9 mouse cellular contexts compared by ENCODE assay signal in genomic region chr14:44843768-44844755, GRCm38 (mm10). TPM values are rescaled to one million over a fixed set of nuclear protein-coding genes. Genes with fewer than 3 reads are reported as not detected.
A peak's percentile ranks its signal among the peaks of the same experiment; 100 is the strongest.
DNase-seq lines count a peak whose midpoint lies in the region; ATAC-seq lines count a peak whose summit lies in the region.
"Had no signal": no experiment of that assay in that cellular context is flagged by ENCODE, and none has a peak within 500 bp of the region (broad histone marks: within the 10 kb centered on the region; RNA-seq: fewer than 3 reads in every experiment).

No protein-coding gene starts in this region.

- peak overlapping the region; percentile 33 for H3K4me2 ChIP-seq in kidney, embryonic 16.5 days (replicated peaks; ENCODE audit: low read depth, low read length)
- peak overlapping the region; percentile 23; the same call in 1 of the 2 replicates for H3K4me2 ChIP-seq in intestine, embryonic 14.5 days (ENCODE audit: low read length)
- peak overlapping the region; percentile 37 for H3K4me2 ChIP-seq in neural tube, embryonic 13.5 days

- ATAC-seq in kidney, embryonic 16.5 days (ENCODE audit: low FRiP score, low TSS enrichment): peak; percentile 60
- ATAC-seq in intestine, embryonic 14.5 days (replicated peaks; ENCODE audit: low FRiP score, low TSS enrichment, low read depth): no peak; the same call in 1 of the 2 replicates
- peak; percentile 40 for ATAC-seq in neural tube, embryonic 13.5 days (ENCODE audit: low read depth)

- 47% methylated on average over 15 of the region's 15 CpGs for WGBS in kidney, embryonic 16.5 days
- 44% methylated on average over 15 of the region's 15 CpGs for WGBS in intestine, embryonic 14.5 days
- WGBS in neural tube, embryonic 13.5 days: 43% methylated on average over 15 of the region's 15 CpGs

- 0 out of 2 replicates have a peak overlapping the region, but pooled peaks have one; percentile 24 for H3K9ac ChIP-seq in kidney, embryonic 16.5 days (replicated peaks; ENCODE audit: low read length)
- H3K9ac ChIP-seq in intestine, embryonic 14.5 days (ENCODE audit: low read length): no peak overlapping the region
- H3K9ac ChIP-seq in neural tube, embryonic 13.5 days: 0 out of 2 replicates have a peak overlapping the region, but pooled peaks have one; percentile 22
- H3K9ac ChIP-seq: liver, embryonic 14.5 days had no signal

- no peak for DNase-seq in kidney, adult 9 months
- peak; percentile 34 for DNase-seq in embryo, embryonic 9.5 days (ENCODE audit: extremely low spot score)
- DNase-seq in intestine, embryonic 14.5 days (ENCODE audit: low spot score): no peak
- no peak for DNase-seq in frontal cortex, postnatal 14 days (ENCODE audit: low spot score in 2 of 2)
- DNase-seq in cerebellum, postnatal 36 days: no peak
- DNase-seq in kidney, adult 18-20 months: no peak

- H3K27me3 ChIP-seq in kidney, embryonic 16.5 days (ENCODE audit: insufficient read depth, low read length): no peaks in the 10 kb centered on the region
- H3K27me3 ChIP-seq in intestine, embryonic 14.5 days (replicated peaks; ENCODE audit: control insufficient read depth, insufficient read depth, low read length): no peaks in the 10 kb centered on the region
- no peaks in the 10 kb centered on the region for H3K27me3 ChIP-seq in neural tube, embryonic 13.5 days

- no peaks in the 10 kb centered on the region for H3K4me1 ChIP-seq in kidney, embryonic 16.5 days (ENCODE audit: insufficient read depth, low read length)
- no peaks in the 10 kb centered on the region for H3K4me1 ChIP-seq in intestine, embryonic 14.5 days (replicated peaks; ENCODE audit: control insufficient read depth, insufficient read depth, low read length)
- peaks cover 7% of the 10 kb centered on the region for H3K4me1 ChIP-seq in neural tube, embryonic 13.5 days (replicated peaks)

- no peaks in the 10 kb centered on the region for H3K9me3 ChIP-seq in kidney, embryonic 16.5 days (ENCODE audit: low read length)
- H3K9me3 ChIP-seq in intestine, embryonic 14.5 days (ENCODE audit: control insufficient read depth, low read length): no peaks in the 10 kb centered on the region
- no peaks in the 10 kb centered on the region for H3K9me3 ChIP-seq in neural tube, embryonic 13.5 days

- H3K27ac ChIP-seq in kidney, embryonic 16.5 days (ENCODE audit: low read length): no peak overlapping the region
- H3K27ac ChIP-seq in intestine, embryonic 14.5 days (ENCODE audit: low read depth): no peak overlapping the region
- H3K27ac ChIP-seq in neural tube, embryonic 13.5 days (replicated peaks): no peak overlapping the region
- H3K27ac ChIP-seq: liver, embryonic 14.5 days had no signal

- H3K36me3 ChIP-seq in kidney, embryonic 16.5 days (ENCODE audit: insufficient read depth, low read length): no peaks in the 10 kb centered on the region
- H3K36me3 ChIP-seq in intestine, embryonic 14.5 days (ENCODE audit: control insufficient read depth, insufficient read depth, low read length): no peaks in the 10 kb centered on the region
- H3K36me3 ChIP-seq in neural tube, embryonic 13.5 days: no peaks in the 10 kb centered on the region

- H3K4me3 ChIP-seq in kidney, embryonic 16.5 days (ENCODE audit: low read length): peak overlapping the region; percentile 11; the same call in 1 of the 2 replicates
- no peak overlapping the region for H3K4me3 ChIP-seq in intestine, embryonic 14.5 days (ENCODE audit: low read depth, low read length)
- peak overlapping the region; percentile 3; the same call in 1 of the 2 replicates for H3K4me3 ChIP-seq in neural tube, embryonic 13.5 days

RNA-seq across cellular contexts. Expression of gene Ptgdr, which starts 15.1 kb away (rescaled TPM):
- not detected in 2 replicates for polyA plus RNA-seq in kidney, embryonic 16.5 days (2015; fragmentation: Nextera tagmentation; extraction: Ambion mirVana)
- not detected in 2 replicates for polyA plus RNA-seq in intestine, embryonic 14.5 days (2014; fragmentation: Nextera tagmentation; extraction: Ambion mirVana)
- polyA plus RNA-seq in neural tube, embryonic 13.5 days (2015; fragmentation: Nextera tagmentation; extraction: Ambion mirVana): 0.47 and 0.53 TPM in 2 replicates
- polyA plus RNA-seq: liver, embryonic 14.5 days had no signal
